Mouse (Mus musculus) cortical plate, adult 2 months (tissue): ENCODE results near the gene Olfr1330. TPM values are rescaled to one million over a fixed set of nuclear protein-coding genes. Genes with fewer than 3 reads are reported as not detected.
A peak's percentile ranks its signal among the peaks of the same experiment; 100 is the strongest.
"Not testable (repeated sequence)": the region's sequence is repeated elsewhere in the genome, so short reads cannot be mapped to it uniquely, and the experiment has no call there.

Source experiments
- H3K27ac ChIP-seq: fragments of 200-500 bp; 2 replicates; pipeline ENCODE4 v1.5.1; 2012; ENCODE audit warnings: low read length, control low read depth, inconsistent platforms; ENCODE audit not compliant: insufficient read depth
- H3K4me1 ChIP-seq: fragments of 200-500 bp; 2 replicates; pipeline ENCODE4 v1.6.1; 2011; ENCODE audit warnings: low read length; ENCODE audit not compliant: control insufficient read depth, insufficient read depth
- H3K4me3 ChIP-seq: fragments of 200-500 bp; 2 replicates; pipeline ENCODE4 v1.5.1; 2011; ENCODE audit warnings: mild to moderate bottlenecking, low read length, control low read depth; ENCODE audit not compliant: insufficient read depth
- CTCF ChIP-seq: fragments of 200-500 bp; IDR thresholded peaks from 2 replicates; pipeline ENCODE4 v1.5.1; 2011; ENCODE audit warnings: mild to moderate bottlenecking, control low read depth, low read length; ENCODE audit not compliant: insufficient read depth; ENCODE audit errors: extremely low read depth
- POLR2A ChIP-seq: fragments of 200-500 bp; IDR thresholded peaks from 2 replicates; pipeline ENCODE4 v1.6.1; 2011; ENCODE audit warnings: mild to moderate bottlenecking, low read length, control low read depth; ENCODE audit not compliant: insufficient read depth; ENCODE audit errors: extremely low read depth
- polyA plus RNA-seq: library from polyadenylated mRNA; depleted of rRNA; stranded (reverse); fragments of >200 nt; gene quantifications from 2 replicates; pipeline ENCODE4 v1.2.3, GENCODE M21; 2012; rRNA removed

The Olfr1330 gene
- not detected in 2 replicates for polyA plus RNA-seq

DNA sequence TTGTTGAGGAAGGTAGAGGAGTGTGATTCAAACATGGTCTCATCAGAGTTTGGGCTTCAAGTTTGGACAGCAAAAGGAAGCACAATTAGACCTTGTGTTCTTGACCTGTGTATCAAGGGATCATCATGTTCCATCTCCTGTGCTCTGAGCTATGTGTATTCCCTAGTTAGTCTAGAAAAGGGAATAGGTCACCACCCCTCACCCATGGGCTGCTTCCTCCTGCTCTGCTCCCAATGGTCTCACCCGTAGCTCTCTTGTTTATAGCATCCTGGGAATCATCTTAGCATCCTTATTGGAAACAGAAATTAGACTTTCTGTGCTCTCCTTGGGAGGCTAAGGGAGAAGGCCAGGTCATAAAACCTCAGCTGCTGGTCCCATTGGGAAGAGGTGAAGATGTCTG is at the start of gene Olfr1330:
Gene Olfr1330, plus strand, starts transcription at position 301 of the 400 bp plus-strand sequence.
- TF ChIP-seq POLR2A (no peak), CTCF (no peak)
- Histone ChIP-seq H3K4me1 (no peaks in the 10 kb centered on the region), H3K27ac (no peak within 1 kb of the TSS), H3K4me3 (no peak within 1 kb of the TSS)

DNA sequence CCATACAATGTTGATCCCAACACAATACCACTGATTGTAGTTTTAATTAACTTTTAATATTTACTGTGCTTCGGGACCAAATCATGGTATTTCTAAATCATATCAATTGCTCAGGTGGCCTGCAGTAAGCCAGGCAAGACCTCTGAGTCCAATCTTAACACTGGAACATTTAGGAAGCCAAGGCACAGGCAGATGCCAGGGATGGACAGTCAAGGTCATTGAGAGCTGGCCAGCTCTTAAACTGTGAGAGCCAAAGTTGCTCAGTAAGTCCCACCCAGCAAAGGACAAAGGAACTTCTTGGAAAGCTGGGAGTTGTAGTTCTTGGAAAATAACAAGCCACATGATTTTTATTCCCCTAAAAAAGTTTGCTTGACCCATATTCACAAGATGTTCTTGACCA is 26.6 kb upstream of the Olfr1330 start:
- Histone ChIP-seq H3K4me3 (no peak overlapping the region), H3K27ac (no peak overlapping the region), H3K4me1 (no peaks in the 10 kb centered on the region)
- TF ChIP-seq POLR2A (no peak), CTCF (no peak)

DNA sequence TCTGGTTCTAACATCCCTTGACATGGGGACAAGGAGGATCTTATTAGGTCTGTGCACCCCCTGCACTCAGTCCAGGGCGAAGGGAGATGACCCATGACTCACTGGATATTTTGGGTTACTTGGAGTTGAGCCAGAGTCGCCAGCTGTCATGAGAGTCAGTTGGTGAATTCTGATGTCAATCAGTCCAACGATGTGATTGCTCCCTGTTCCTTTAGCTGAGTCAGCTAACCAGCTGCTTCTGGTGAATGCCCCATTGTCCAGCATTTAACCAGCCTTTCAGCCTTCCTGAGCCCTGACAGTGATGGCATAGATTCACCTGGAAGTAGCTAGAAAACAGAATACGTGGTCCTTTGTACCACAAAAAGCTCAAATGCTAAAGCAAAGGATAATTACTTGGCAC is 25.7 kb upstream of the Olfr1330 start:
- Histone ChIP-seq H3K4me1 (no peaks in the 10 kb centered on the region), H3K4me3 (no peak overlapping the region), H3K27ac (peak overlapping the region; percentile 71)
- TF ChIP-seq CTCF, result no peak
- TF ChIP-seq POLR2A, result no peak

DNA sequence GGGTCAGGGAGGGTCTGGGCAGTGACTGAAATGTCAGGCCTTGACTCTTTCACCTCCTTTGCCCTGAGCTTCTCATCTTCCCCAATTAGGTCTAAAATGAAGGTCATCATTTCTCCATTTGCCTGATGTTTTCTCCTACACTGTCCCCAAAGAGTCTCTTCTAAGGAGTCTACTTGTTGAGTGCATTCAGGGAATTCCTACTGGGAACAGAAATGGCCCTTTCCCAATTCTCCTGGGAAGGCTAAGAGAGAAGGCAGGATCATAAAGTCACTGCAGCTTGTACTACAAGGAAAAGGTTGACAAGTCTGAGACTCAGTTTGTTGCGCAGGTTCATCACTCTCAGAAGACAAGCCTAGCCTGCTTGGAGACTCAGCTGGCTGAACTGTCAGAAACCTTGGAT is 24.0 kb upstream of the Olfr1330 start, which contains the start of gene Olfr1331:
Gene Olfr1331, plus strand, starts transcription at position 301 of the 400 bp plus-strand sequence.
- H3K4me3 ChIP-seq, result no peak within 1 kb of the TSS
- TF ChIP-seq POLR2A (no peak), CTCF (no peak)
- no peaks in the 10 kb centered on the region for H3K4me1 ChIP-seq
- H3K27ac ChIP-seq, result no peak within 1 kb of the TSS

DNA sequence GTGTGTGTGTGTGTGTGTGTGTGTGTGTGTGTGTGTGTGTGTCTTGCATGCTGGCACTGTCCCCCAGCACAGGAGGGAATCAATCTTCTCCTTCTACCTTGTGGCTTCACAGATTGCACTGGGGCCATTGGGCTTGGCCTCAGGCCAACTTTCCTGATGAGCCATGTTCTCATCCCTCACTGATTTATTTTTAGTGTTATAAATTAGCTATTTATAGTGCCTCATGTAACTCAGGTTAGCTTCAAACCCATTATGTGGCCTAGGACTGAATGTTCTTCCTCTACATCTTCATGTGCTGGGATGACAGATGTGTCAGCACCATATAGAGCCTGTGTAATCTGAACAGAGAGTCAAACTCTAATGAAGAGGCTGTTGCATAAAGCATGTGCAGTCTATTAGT is 20.8 kb upstream of the Olfr1330 start:
- no peak overlapping the region for H3K27ac ChIP-seq
- no peak overlapping the region for H3K4me3 ChIP-seq
- H3K4me1 ChIP-seq, result no peaks in the 10 kb centered on the region
- TF ChIP-seq CTCF (no peak), POLR2A (no peak)

DNA sequence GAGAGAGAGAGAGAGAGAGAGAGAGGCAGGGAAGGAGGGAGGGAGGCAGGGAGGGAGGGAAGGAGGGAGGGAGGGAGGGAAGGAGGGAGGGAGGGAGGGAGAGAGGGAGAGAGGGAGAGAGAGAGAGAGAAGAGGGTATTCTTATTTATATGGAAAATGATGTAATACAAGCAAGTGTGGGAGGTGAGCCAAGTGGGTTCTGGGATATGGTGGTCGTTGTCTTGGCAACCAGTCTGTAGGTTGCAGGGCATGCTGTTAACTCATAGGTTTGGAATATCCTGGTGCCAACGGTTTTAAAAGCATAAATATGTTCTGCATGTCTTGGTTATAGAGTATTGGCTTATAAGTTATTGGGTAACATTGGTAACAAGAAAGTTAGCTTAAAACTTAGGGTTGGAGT is 13.6 kb downstream of the Olfr1330 start:
- Histone ChIP-seq H3K27ac (no peak overlapping the region), H3K4me3 (no peak overlapping the region), H3K4me1 (no peaks in the 10 kb centered on the region)
- no peak for TF ChIP-seq POLR2A
- TF ChIP-seq CTCF, result no peak

DNA sequence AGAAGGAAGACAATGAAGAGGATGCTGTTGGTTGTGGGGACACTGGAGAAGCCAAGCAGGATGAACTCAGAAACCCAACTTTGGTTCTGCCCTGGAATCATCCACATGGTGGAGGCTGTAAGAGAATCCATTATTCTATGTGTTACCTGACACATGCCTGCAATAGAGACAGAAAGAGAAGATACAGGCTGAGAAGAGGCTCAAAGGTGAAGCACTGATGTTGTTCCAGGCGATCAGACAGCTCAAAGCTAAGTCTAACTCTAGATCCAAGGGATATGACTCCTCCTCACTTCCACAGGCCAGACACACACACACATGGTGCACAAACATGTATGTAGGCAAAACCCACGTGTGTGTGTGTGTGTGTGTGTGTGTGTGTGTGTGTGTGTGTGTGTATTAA is 29.0 kb downstream of the Olfr1330 start, which contains the start of gene Olfr1329:
Gene Olfr1329, minus strand, starts transcription at position 101 of the 400 bp plus-strand sequence.
- not testable (repeated sequence) for H3K4me3 ChIP-seq, H3K4me1 ChIP-seq, H3K27ac ChIP-seq

DNA sequence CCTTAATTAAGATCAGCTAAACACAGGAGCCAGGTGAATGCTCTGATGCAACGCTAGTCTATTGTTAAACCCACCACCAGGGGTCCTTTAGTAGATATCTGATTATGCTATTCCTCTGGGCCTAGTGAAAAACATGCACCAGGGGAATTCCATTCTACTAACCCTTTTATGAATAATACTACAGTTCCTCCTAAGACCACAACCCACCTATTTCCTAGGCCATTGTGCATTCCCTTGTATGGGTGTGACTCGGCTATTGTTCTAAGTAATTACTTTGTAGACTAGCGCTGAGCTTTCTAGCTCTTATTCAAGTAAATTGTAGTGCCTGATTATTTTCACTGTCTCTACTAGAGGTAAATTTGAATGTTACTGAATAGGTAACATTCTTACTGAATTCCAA is 42.9 kb downstream of the Olfr1330 start:
- not testable (repeated sequence) for H3K27ac ChIP-seq

DNA sequence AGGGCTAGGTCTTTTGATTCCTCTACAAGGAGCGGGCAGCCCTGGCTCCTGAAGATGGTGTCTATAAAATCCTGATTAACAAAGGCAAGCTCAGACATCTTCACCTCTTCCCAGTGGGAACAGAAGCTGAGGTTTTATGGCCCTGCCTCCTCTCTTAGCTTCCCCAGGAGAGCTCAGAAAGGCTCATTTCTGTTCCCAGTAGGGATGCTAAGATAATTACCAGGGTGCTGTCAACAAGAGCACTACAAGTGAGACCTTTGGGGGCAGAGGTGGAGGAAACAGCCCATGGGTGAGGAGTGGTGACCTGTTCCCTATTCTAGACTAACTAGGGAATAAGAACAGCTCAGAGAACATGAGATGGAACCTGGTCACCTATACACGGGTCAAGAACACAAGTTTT is 50.1 kb downstream of the Olfr1330 start, which contains the start of gene Olfr1328:
Gene Olfr1328, minus strand, starts transcription at position 101 of the 400 bp plus-strand sequence.
- no peaks in the 10 kb centered on the region for H3K4me1 ChIP-seq
- TF ChIP-seq CTCF (no peak), POLR2A (no peak)
- H3K4me3 ChIP-seq, result no peak within 1 kb of the TSS
- no peak within 1 kb of the TSS for H3K27ac ChIP-seq

More for the DNA sequence above, 42.9 kb downstream of the Olfr1330 start:
- not testable (repeated sequence) for H3K4me3 ChIP-seq, H3K4me1 ChIP-seq

Other genes with a start within 250 kb of the Olfr1330 start
- gene Olfr62, start 229.6 kb upstream of the Olfr1330 start, polyA plus RNA-seq, result not detected in 2 replicates
- gene Olfr1342, start 195.8 kb upstream of the Olfr1330 start, polyA plus RNA-seq, result not detected in 2 replicates
- not detected in 2 replicates for gene Olfr1341, start 185.1 kb upstream of the Olfr1330 start, polyA plus RNA-seq
- gene Olfr1340, start 168.5 kb upstream of the Olfr1330 start, polyA plus RNA-seq, result not detected in 2 replicates
- gene Olfr1339, start 156.4 kb upstream of the Olfr1330 start, polyA plus RNA-seq, result not detected in 2 replicates
- not detected in 2 replicates for gene Olfr1338, start 129.9 kb upstream of the Olfr1330 start, polyA plus RNA-seq
- not detected in 2 replicates for gene Olfr1337, start 106.0 kb upstream of the Olfr1330 start, polyA plus RNA-seq
- gene Olfr1335, start 78.7 kb upstream of the Olfr1330 start, polyA plus RNA-seq, result not detected in 2 replicates
- not detected in 2 replicates for gene Olfr1333, start 52.3 kb upstream of the Olfr1330 start, polyA plus RNA-seq
- not detected in 2 replicates for gene Olfr1331, start 23.9 kb upstream of the Olfr1330 start, polyA plus RNA-seq
- gene Olfr1329, start 28.9 kb downstream of the Olfr1330 start, polyA plus RNA-seq, result not detected in 2 replicates
- gene Olfr1328, start 50.0 kb downstream of the Olfr1330 start, polyA plus RNA-seq, result not detected in 2 replicates
- 0.10 and 0.17 TPM in 2 replicates for gene Lao1, start 73.0 kb downstream of the Olfr1330 start, polyA plus RNA-seq
- gene Slc2a1, start 220.1 kb downstream of the Olfr1330 start, polyA plus RNA-seq, result 112 and 125 TPM in 2 replicates